Mouse (Mus musculus): ENCODE measurements around the gene Nr1d1. TPM values are rescaled to one million over a fixed set of nuclear protein-coding genes. Genes with fewer than 3 reads are reported as not detected.

Gene Nr1d1
- polyA plus RNA-seq, 1 experiment: 5.6 TPM

DNA sequence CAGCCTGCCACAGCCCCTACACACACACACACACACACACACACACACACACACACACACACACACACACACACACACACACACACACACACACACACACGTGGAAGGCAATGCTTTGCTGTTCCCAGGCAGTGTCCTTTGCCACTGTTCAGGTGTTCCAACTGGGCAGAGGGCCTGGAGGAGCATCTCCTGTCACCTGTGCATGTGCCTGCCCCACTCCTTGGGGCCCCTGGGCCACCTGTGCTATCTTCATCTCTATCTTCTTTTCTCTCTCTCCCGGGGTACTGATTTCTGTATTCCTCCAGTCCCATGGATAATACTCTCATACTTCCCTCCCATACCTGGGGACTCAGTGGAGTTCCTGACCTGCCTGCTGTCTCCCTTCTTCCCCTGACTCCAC is 8.8 kb downstream of the Nr1d1 start:
- Histone ChIP-seq H3K4me3 (replicated peaks) (peak overlapping the region; percentile 38), H3K4me1 (peaks cover 95% of the 10 kb centered on the region), H3K27me3 (replicated peaks) (no peaks in the 10 kb centered on the region), H3K9me3 (no peaks in the 10 kb centered on the region), H3K36me3 (replicated peaks; ENCODE audit: low read length) (peaks cover 94% of the 10 kb centered on the region)
- TF ChIP-seq FLI1 (IDR thresholded peaks at IDR 0.05; ENCODE audit: low read length) (no peak), GATA1 (IDR thresholded peaks at IDR 0.05; ENCODE audit: borderline replicate concordance, low read length) (no peak)

DNA sequence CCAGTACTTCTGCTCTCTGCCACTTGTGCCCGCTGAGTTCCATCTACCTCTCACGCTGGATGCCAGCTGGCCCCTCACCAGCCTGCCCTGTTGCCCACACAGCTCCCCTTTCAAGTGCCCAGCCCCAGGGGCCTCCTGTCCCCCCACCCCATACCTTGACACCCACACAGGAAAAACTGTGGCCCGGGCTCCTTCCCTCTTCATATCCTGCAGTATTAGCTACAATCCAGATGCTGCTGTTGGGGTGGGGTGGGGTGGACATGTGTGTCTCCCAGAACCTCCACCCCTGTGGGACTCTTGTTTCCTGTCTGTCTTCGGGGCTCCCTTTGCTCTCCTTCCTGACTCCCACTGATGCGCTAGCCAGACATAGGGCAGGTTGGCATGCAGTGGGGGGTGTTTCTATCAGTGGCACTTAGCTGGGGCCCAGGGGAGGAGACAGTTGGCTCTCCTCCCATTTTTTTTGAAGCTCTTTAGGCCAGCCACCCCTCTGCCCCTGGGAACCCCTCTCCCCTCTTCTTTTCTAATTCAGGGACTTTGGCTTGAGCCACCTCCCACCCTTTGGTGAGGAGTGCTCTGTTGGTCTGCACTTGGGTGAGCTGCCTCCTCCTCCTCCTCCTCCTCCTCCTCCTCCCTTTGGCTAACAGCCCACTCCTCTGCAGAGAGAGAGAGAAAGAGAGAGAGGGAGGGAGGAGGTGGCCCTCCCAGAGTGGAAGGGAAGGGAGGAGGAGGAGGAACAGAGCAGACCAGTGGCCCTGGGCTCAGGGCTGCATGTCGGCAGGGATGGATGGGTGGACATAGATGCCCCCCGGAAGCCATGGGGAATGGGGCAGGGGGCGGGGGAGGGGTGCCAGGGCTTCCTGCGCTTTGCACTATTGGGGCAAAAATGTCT is 9.5 kb downstream of the Nr1d1 start:
- H3K4me1 ChIP-seq: peaks cover 88% of the 10 kb centered on the region
- TF ChIP-seq GATA1 (IDR thresholded peaks at IDR 0.05; ENCODE audit: borderline replicate concordance, low read length) (no peak), FLI1 (IDR thresholded peaks at IDR 0.05; ENCODE audit: low read length) (no peak)

DNA sequence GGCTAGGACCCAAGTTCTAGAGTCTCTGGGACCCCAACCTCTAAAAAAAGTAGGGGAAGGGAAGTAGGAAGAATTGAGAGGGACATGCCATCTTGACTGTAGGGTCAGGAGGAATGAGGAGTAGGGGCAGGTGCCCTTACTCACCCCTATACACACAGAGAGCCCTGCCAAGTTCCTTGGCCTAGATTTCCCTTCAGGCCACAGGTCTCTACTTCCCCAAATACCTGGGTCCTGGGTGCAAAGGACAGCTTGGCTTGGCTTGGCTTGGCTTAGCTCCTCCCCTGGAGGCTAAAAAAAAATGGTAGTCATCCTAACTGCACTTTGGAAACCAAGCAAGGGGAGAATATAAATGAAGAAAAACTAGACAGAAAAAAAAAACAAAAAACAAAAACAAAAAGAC is 10.4 kb downstream of the Nr1d1 start:
- no peak overlapping the region for H3K4me3 ChIP-seq (replicated peaks)
- no peaks in the 10 kb centered on the region; the same call in 1 of the 2 replicates for H3K9me3 ChIP-seq
- no peak for TF ChIP-seq GATA1 (IDR thresholded peaks at IDR 0.05; ENCODE audit: borderline replicate concordance, low read length)
- no peak for TF ChIP-seq FLI1 (IDR thresholded peaks at IDR 0.05; ENCODE audit: low read length)
- H3K36me3 ChIP-seq (replicated peaks; ENCODE audit: low read length): peaks cover 92% of the 10 kb centered on the region
- H3K27me3 ChIP-seq (replicated peaks): no peaks in the 10 kb centered on the region
- peaks cover 79% of the 10 kb centered on the region for H3K4me1 ChIP-seq

More for the DNA sequence above, 9.5 kb downstream of the Nr1d1 start:
- Histone ChIP-seq H3K27me3 (replicated peaks) (no peaks in the 10 kb centered on the region), H3K4me3 (replicated peaks) (peak overlapping the region; percentile 78), H3K36me3 (replicated peaks; ENCODE audit: low read length) (peaks cover 94% of the 10 kb centered on the region), H3K9me3 (no peaks in the 10 kb centered on the region; the same call in 1 of the 2 replicates)

DNA sequence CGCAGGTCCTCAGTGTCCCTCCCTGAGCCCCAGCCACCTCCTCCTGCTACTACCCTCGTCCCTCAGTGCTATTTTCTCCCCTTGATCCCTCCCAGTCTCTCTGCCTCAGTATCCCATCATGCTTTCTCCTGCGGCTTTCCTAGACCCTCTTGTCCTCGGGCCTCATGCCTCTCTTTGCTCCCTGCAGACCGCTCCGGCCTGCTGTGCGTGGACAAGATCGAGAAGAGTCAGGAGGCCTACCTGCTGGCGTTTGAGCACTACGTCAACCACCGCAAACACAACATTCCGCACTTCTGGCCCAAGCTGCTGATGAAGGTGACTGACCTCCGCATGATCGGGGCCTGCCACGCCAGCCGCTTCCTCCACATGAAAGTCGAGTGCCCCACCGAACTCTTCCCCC is 11.0 kb downstream of the Nr1d1 start:
- peaks cover 90% of the 10 kb centered on the region for H3K36me3 ChIP-seq (replicated peaks; ENCODE audit: low read length)
- H3K4me1 ChIP-seq: peaks cover 72% of the 10 kb centered on the region
- H3K27me3 ChIP-seq (replicated peaks): no peaks in the 10 kb centered on the region
- no peak overlapping the region for H3K4me3 ChIP-seq (replicated peaks)
- no peaks in the 10 kb centered on the region; the same call in 1 of the 2 replicates for H3K9me3 ChIP-seq
- TF ChIP-seq GATA1 (IDR thresholded peaks at IDR 0.05; ENCODE audit: borderline replicate concordance, low read length) (no peak), FLI1 (IDR thresholded peaks at IDR 0.05; ENCODE audit: low read length) (no peak)

DNA sequence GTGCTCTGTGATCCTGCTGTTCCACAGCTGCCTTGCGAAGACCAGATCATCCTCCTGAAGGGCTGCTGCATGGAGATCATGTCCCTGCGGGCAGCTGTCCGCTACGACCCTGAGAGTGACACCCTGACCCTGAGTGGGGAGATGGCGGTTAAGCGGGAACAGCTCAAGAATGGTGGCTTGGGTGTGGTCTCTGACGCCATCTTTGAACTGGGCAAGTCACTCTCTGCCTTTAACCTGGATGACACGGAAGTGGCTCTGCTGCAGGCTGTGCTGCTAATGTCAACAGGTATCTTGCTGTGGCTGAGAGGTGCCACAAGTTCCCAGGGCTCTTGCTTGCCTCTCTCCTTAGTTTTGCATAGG is 11.7 kb downstream of the Nr1d1 start:
- Histone ChIP-seq H3K36me3 (replicated peaks; ENCODE audit: low read length) (peaks cover 87% of the 10 kb centered on the region), H3K4me3 (replicated peaks) (peak overlapping the region; percentile 28), H3K27me3 (replicated peaks) (no peaks in the 10 kb centered on the region), H3K9me3 (no peaks in the 10 kb centered on the region; the same call in 1 of the 2 replicates), H3K4me1 (peaks cover 66% of the 10 kb centered on the region)
- TF ChIP-seq FLI1 (IDR thresholded peaks at IDR 0.05; ENCODE audit: low read length): no peak
- TF ChIP-seq GATA1 (IDR thresholded peaks at IDR 0.05; ENCODE audit: borderline replicate concordance, low read length): no peak

DNA sequence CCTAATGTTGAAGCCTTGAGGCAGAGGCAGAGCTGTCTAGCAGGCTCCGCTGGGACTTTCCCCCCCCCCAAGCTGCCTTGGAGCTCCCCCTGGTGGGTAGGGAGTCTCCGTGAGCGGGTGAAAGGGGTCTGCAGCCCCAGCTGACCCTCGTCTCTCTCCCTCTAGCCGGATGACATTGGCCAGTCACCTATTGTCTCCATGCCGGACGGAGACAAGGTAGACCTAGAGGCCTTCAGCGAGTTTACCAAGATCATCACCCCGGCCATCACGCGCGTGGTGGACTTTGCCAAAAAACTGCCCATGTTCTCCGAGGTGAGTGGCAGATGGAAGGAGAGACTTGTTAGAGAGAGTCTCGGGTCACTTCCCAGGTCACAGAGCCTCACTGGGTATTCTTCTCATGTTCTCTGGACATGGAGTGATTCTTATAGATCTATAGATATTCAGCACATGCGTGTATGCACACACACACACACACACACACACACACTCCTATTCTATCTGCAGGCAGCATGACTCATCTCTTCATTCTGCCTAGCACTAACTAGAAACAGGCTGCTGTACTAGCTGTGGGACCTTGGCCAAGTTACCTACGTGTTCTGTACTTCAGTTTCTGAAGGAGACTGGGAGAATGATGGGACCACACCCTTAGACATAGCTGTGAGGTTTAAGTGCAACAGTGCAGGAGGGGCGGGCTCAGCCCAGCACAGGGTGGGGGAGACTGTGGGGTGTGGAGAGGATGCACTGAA is 12.2 kb downstream of the Nr1d1 start:
- H3K4me3 ChIP-seq (replicated peaks): no peak overlapping the region
- H3K36me3 ChIP-seq (replicated peaks; ENCODE audit: low read length): peaks cover 85% of the 10 kb centered on the region
- peaks cover 61% of the 10 kb centered on the region for H3K4me1 ChIP-seq
- no peak for TF ChIP-seq GATA1 (IDR thresholded peaks at IDR 0.05; ENCODE audit: borderline replicate concordance, low read length)
- TF ChIP-seq FLI1 (IDR thresholded peaks at IDR 0.05; ENCODE audit: low read length): no peak
- no peaks in the 10 kb centered on the region; the same call in 1 of the 2 replicates for H3K9me3 ChIP-seq
- no peaks in the 10 kb centered on the region for H3K27me3 ChIP-seq (replicated peaks)

DNA sequence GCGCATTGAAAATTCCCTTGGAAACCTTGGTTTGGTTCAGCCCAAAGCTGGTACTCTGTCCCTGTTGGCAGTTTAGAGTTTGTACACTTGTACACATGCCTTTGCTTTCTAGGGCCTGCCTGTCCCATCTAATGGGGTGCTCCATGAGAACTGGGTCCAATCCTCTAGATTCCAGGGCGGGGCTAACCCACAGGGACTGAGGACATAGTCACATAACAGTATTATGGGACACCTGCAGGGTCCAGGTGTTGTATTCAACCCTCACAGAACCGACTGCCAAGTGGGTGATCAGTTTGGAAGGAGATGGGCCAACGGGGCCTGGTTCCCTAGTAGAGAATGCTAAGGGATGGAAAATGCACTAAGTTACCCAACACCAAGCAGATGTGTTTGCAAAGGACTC is 13.2 kb downstream of the Nr1d1 start:
- Histone ChIP-seq H3K9me3 (no peaks in the 10 kb centered on the region; the same call in 1 of the 2 replicates), H3K4me3 (replicated peaks) (no peak overlapping the region), H3K4me1 (peaks cover 55% of the 10 kb centered on the region), H3K27me3 (replicated peaks) (no peaks in the 10 kb centered on the region), H3K36me3 (replicated peaks; ENCODE audit: low read length) (peaks cover 88% of the 10 kb centered on the region)
- TF ChIP-seq GATA1 (IDR thresholded peaks at IDR 0.05; ENCODE audit: borderline replicate concordance, low read length) (no peak), FLI1 (IDR thresholded peaks at IDR 0.05; ENCODE audit: low read length) (no peak)

DNA sequence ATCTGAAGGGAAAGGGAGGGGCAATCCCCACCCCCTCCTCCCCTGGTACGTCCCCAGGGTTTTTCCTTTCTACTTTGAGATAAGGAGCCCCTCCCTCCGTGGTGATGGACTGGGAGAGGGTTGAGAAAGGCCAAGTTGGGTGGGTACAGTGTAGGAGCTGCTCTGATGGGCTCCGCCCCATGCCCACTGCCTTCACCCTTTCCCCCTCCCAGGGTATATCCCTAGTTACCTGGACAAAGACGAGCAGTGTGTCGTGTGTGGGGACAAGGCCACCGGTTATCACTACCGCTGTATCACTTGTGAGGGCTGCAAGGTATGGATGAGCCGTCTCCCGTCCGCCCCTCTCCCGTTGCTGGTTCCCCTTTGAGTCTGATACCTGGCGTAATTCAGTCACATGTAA is 18.4 kb downstream of the Nr1d1 start:
- Histone ChIP-seq H3K4me3 (replicated peaks) (peak overlapping the region; percentile 10), H3K4me1 (peaks cover 57% of the 10 kb centered on the region), H3K36me3 (replicated peaks; ENCODE audit: low read length) (peaks cover 85% of the 10 kb centered on the region), H3K27me3 (replicated peaks) (no peaks in the 10 kb centered on the region), H3K9me3 (no peaks in the 10 kb centered on the region; the same call in 1 of the 2 replicates)
- TF ChIP-seq GATA1 (IDR thresholded peaks at IDR 0.05; ENCODE audit: borderline replicate concordance, low read length): no peak
- no peak for TF ChIP-seq FLI1 (IDR thresholded peaks at IDR 0.05; ENCODE audit: low read length)

DNA sequence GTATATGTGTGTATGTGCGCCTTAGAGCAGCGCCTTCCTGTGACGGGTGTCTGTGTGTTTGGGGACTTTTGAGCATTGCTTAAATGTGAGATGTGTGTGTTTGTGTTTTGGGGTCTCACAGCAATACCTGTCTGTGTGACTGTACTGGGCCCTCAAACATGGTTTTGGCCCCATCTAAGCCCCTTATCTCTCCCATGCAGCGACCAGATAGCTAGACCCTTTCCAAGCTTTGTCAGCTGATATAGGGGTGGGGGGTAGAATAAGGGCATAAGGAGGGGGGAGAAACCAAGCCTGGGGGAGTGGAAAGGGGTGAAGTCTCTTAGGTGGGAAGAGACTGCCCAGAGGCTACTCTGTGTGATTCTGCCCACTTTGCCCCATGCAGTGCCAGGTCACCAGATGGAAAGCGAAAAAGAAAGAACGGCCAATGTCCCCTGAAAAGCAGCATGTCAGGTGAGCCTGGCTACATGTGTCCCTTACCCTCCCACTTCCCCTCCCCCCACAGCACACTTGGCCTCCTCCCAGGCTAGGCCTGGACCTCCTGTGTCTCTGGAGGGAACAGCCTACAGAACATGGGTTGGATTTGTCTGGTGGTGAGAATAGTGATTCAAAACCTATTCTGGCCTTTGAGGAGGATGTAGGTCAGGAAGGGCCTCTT is 19.3 kb downstream of the Nr1d1 start:
- no peaks in the 10 kb centered on the region for H3K27me3 ChIP-seq (replicated peaks)
- peaks cover 77% of the 10 kb centered on the region for H3K36me3 ChIP-seq (replicated peaks; ENCODE audit: low read length)
- TF ChIP-seq GATA1 (IDR thresholded peaks at IDR 0.05; ENCODE audit: borderline replicate concordance, low read length) (no peak), FLI1 (IDR thresholded peaks at IDR 0.05; ENCODE audit: low read length) (no peak)
- no peak overlapping the region for H3K4me3 ChIP-seq (replicated peaks)
- H3K9me3 ChIP-seq: no peaks in the 10 kb centered on the region; the same call in 1 of the 2 replicates
- peaks cover 65% of the 10 kb centered on the region for H3K4me1 ChIP-seq
